Mouse (Mus musculus): ENCODE measurements at regions not wholly inside any gene's neighbourhood (a gene's known extent, or its start where the extent isn't known, plus 50 kb on each side); places are given as distances from the start of the nearest gene placed in this dataset.

- no peak for DNase-seq (ENCODE audit: low spot score)
Observed at GRCm38 (mm10) chr19:56041930-56042329, 245.0 kb upstream of the Habp2 start.

- no peak for DNase-seq (ENCODE audit: low spot score)
Observed at GRCm38 (mm10) chr19:56046784-56047390, 240.1 kb upstream of the Habp2 start.

- DNase-seq (ENCODE audit: low spot score): no peak
Observed at GRCm38 (mm10) chr19:56054186-56054585, 232.8 kb upstream of the Habp2 start.

- DNase-seq (ENCODE audit: low spot score): no peak
Observed at GRCm38 (mm10) chr19:56056397-56056796, 230.5 kb upstream of the Habp2 start.

GRCm38 (mm10) chr19:56061882-56062540, 224.9 kb upstream of the Habp2 start:
- DNase-seq (ENCODE audit: low spot score): no peak

GRCm38 (mm10) chr19:56063099-56063498, 223.8 kb upstream of the Habp2 start:
- no peak for DNase-seq (ENCODE audit: low spot score)

- DNase-seq (ENCODE audit: low spot score): no peak
Observed at GRCm38 (mm10) chr19:56065730-56066129, 221.2 kb upstream of the Habp2 start.

GRCm38 (mm10) chr19:56068165-56068564, 218.8 kb upstream of the Habp2 start:
- no peak for DNase-seq (ENCODE audit: low spot score)

GRCm38 (mm10) chr19:56068854-56069253, 218.1 kb upstream of the Habp2 start:
- DNase-seq (ENCODE audit: low spot score): no peak

- no peak for DNase-seq (ENCODE audit: low spot score)
Observed at GRCm38 (mm10) chr19:56069266-56069665, 217.7 kb upstream of the Habp2 start.

- no peak for DNase-seq (ENCODE audit: low spot score)
Observed at GRCm38 (mm10) chr19:56071340-56071739, 215.6 kb upstream of the Habp2 start.

GRCm38 (mm10) chr19:56076128-56076527, 210.8 kb upstream of the Habp2 start:
- DNase-seq (ENCODE audit: low spot score): no peak

- no peak for DNase-seq (ENCODE audit: low spot score)
Observed at GRCm38 (mm10) chr19:56077491-56077890, 209.4 kb upstream of the Habp2 start.

- no peak for DNase-seq (ENCODE audit: low spot score)
Observed at GRCm38 (mm10) chr19:56086413-56087083, 200.4 kb upstream of the Habp2 start.

- DNase-seq (ENCODE audit: low spot score): no peak
Observed at GRCm38 (mm10) chr19:56087127-56087526, 199.8 kb upstream of the Habp2 start.

- no peak for DNase-seq (ENCODE audit: low spot score)
Observed at GRCm38 (mm10) chr19:56089795-56090375, 197.1 kb upstream of the Habp2 start.

GRCm38 (mm10) chr19:56091581-56091980, 195.4 kb upstream of the Habp2 start:
- no peak for DNase-seq (ENCODE audit: low spot score)

GRCm38 (mm10) chr19:56095873-56096272, 191.1 kb upstream of the Habp2 start:
- peak; percentile 8 for DNase-seq (ENCODE audit: low spot score)

- no peak for DNase-seq (ENCODE audit: low spot score)
Observed at GRCm38 (mm10) chr19:56099725-56100124, 187.2 kb upstream of the Habp2 start.

- no peak for DNase-seq (ENCODE audit: low spot score)
Observed at GRCm38 (mm10) chr19:56100131-56100872, 186.6 kb upstream of the Habp2 start.

GRCm38 (mm10) chr19:56102454-56103080, 184.4 kb upstream of the Habp2 start:
- no peak for DNase-seq (ENCODE audit: low spot score)

- DNase-seq (ENCODE audit: low spot score): no peak
Observed at GRCm38 (mm10) chr19:56105073-56105451, 181.9 kb upstream of the Habp2 start.
